Mouse (Mus musculus) limb, embryonic 13.5 days (tissue): Measurements from ENCODE around the gene Rac3. TPM values are rescaled to one million over a fixed set of nuclear protein-coding genes. Genes with fewer than 3 reads are reported as not detected.
"Not testable (repeated sequence)": the region's sequence is repeated elsewhere in the genome, so short reads cannot be mapped to it uniquely, and the experiment has no call there.

ENCODE experiments used
- ATAC-seq: fragments of 200-750 bp; cut with Nextera tagmentation; 2 replicates; pipeline ENCODE4 v1.8.0; 2017; ENCODE audit warnings: low read depth, moderate number of reproducible peaks, moderate TSS enrichment; ENCODE audit not compliant: low FRiP score
- H3K27ac ChIP-seq: fragments of 300-500 bp; sonication (generic); 2 replicates; pipeline ENCODE4 v1.5.1; 2015; ENCODE audit warnings: inconsistent platforms, mild to moderate bottlenecking, moderate library complexity
- H3K27me3 ChIP-seq: fragments of 300-500 bp; sonication (generic); 2 replicates; pipeline ENCODE4 v1.6.1; 2015; ENCODE audit warnings: mild to moderate bottlenecking, inconsistent platforms
- H3K36me3 ChIP-seq: fragments of 300-500 bp; sonication (generic); 2 replicates; pipeline ENCODE4 v1.6.1; 2015; ENCODE audit warnings: inconsistent platforms, mild to moderate bottlenecking, moderate library complexity
- H3K4me1 ChIP-seq: fragments of 300-500 bp; sonication (generic); 2 replicates; pipeline ENCODE4 v1.6.1; 2015; ENCODE audit warnings: inconsistent platforms
- H3K4me2 ChIP-seq: fragments of 300-500 bp; sonication (generic); replicated peaks from 2 replicates; pipeline ENCODE4 v1.6.1; 2015; ENCODE audit warnings: inconsistent platforms, mild to moderate bottlenecking, moderate library complexity
- H3K4me3 ChIP-seq: fragments of 300-500 bp; sonication (generic); 2 replicates; pipeline ENCODE4 v1.5.1; 2015; ENCODE audit warnings: moderate library complexity, mild to moderate bottlenecking, inconsistent platforms
- H3K9ac ChIP-seq: fragments of 300-500 bp; sonication (generic); 2 replicates; pipeline ENCODE4 v1.6.1; 2015; ENCODE audit warnings: mild to moderate bottlenecking, inconsistent platforms
- H3K9me3 ChIP-seq: fragments of 300-500 bp; sonication (generic); 2 replicates; pipeline ENCODE4 v1.6.1; 2016; ENCODE audit warnings: inconsistent platforms
- WGBS: fragments of 180-500 bp; shearing (Covaris S2); methylation state at CpG from one replicate; pipeline ENCODE4 v1.1.7; 2015; 5-methylcytosine and 5-hydroxymethylcytosine counted together
- polyA plus RNA-seq: library from polyadenylated mRNA; unstranded; fragments of >200 nt; fragmentation: Nextera tagmentation; extraction: Ambion mirVana; gene quantifications from 2 replicates; pipeline ENCODE4 v1.2.1, GENCODE M21; 2015

The Rac3 gene
- polyA plus RNA-seq, 1 experiment from 2014 or later: 70.5 TPM

DNA sequence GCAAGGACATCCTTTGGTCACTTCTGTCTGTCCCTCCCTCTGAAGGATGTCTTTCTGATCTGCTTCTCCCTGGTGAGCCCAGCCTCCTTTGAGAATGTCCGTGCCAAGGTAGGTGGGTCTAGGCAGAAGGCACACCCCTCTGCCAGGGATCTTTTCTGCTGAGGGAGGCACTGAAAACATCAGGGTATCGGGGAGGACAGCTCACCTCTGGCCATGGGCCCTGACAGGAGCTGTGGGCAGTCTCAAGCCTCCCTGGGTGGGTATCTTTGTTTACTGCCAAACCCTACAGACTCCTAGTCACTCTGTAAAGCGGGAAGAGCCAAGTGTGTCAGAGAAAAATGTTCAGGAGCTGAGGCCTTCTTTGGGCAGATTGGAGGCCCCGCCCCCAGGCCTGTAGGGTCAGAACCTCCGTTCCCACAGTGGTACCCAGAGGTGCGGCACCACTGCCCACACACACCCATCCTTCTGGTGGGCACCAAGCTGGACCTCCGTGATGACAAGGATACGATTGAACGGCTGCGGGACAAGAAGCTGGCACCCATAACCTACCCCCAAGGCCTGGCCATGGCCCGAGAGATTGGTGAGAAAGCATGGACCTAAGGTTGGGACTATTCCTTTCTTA lies 1.6 kb downstream of the Rac3 start:
- H3K4me1 ChIP-seq: peaks cover 28% of the 10 kb centered on the region
- H3K4me3 ChIP-seq: no peak overlapping the region
- H3K9me3 ChIP-seq: no peaks in the 10 kb centered on the region
- peaks cover 12% of the 10 kb centered on the region for H3K27me3 ChIP-seq
- peak overlapping the region; percentile 99 for H3K4me2 ChIP-seq
- peaks cover 29% of the 10 kb centered on the region for H3K36me3 ChIP-seq
- WGBS: 87% methylated on average over 11 of the region's 11 CpGs
- H3K9ac ChIP-seq: peak overlapping the region; percentile 76; the same call in 1 of the 2 replicates
- no peak overlapping the region for H3K27ac ChIP-seq
- ATAC-seq: no peak

DNA sequence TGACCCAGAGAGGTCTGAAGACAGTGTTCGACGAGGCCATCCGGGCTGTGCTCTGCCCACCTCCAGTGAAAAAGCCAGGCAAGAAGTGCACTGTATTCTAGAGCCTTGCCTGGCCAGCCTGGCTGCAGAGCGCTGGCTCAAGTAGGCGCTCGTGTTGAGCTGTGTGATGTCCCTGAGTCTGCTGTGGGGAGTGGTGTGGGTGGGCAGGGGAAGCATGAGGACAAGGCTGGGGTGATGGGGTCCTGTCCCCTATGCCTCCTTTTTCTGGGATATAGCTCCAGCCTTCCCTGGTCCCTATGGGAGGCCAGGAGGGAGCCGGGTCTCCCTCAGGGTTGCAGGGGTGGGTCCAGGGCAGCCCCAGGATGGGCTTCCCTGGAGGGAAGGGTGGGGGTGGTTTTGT lies 2.2 kb downstream of the Rac3 start:
- H3K27me3 ChIP-seq: peaks cover 12% of the 10 kb centered on the region
- WGBS: 83% methylated on average over 7 of the region's 7 CpGs
- H3K4me2 ChIP-seq: no peak overlapping the region
- no peak overlapping the region for H3K4me3 ChIP-seq
- H3K27ac ChIP-seq: no peak overlapping the region
- H3K9me3 ChIP-seq: no peaks in the 10 kb centered on the region
- peaks cover 28% of the 10 kb centered on the region for H3K4me1 ChIP-seq
- ATAC-seq: no peak
- H3K36me3 ChIP-seq: peaks cover 22% of the 10 kb centered on the region
- peak overlapping the region; percentile 43 for H3K9ac ChIP-seq

DNA sequence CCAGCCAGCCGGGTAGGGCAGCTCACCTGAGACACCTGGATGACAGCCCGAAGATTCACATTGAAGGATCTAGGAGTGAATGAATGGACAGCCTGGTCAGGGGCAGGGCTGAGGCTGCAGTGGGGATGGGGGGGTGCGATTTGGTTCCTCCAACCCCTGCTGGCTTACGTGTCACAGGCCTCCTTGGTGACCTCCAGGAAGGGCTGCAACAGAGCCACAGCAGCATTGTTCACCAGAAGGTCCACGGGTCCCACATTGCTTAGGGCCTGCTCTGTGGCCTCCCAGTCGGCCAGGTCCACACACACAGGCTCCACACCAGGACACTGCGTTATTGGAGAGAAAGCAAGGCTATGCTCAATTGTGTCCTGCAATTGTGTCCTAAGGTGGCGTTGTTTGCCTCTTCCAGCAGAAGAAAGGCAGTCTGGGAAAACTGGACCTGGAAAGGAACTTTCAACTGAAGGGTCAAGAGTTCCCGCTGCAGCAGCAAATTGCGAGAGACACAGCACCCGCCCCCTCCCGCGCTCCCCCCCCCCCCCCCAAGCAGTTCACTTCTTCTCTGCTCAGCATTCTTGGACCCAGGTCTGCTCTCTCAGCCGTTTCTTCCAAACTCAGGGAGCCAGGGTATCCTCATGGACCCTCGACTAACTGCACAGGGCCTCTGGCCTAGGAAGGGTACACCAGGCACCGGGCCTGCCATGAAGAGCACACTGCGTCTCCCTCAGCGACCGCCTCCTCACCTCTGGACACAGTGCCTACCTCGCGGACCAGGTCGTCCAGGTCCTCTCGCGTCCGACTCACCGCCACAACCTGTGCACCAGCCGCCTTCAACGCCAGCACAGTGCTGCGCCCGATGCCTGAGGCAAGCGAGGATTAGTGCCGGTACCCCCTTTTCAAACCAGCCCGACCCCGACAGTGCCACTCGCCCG lies 5.2 kb downstream of the Rac3 start:
- Histone ChIP-seq H3K4me2 (peak overlapping the region; percentile 89), H3K27me3 (peaks cover 12% of the 10 kb centered on the region), H3K27ac (no peak overlapping the region), H3K4me1 (peaks cover 27% of the 10 kb centered on the region), H3K9me3 (no peaks in the 10 kb centered on the region), H3K4me3 (peak overlapping the region; percentile 65), H3K36me3 (peaks cover 5% of the 10 kb centered on the region), H3K9ac (peak overlapping the region; percentile 74)
- WGBS: 19% methylated on average over 34 of the region's 36 CpGs
- peak; percentile 4; the same call in 1 of the 2 replicates for ATAC-seq

DNA sequence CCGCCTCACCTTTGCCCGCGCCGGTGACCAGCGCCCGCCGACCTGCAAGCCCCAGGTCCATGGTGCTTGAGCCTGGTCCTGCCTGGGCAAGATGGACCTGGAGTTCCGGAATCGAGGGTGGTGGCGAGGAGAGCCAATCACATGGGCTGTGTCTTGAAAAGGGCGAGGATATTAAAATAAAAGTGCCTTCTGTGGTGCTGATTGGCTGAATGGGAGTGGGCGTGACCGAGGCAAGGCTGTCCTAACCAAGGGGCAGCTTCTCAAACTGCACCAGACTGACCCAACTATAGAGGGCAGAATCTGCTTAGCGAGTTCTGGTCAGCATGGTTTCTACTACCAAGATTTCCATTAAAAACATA lies 5.9 kb downstream of the Rac3 start, which contains the start of gene Dcxr:
Gene Dcxr, minus strand, starts transcription at position 113 of the 359 bp plus-strand sequence.
- peaks cover 5% of the 10 kb centered on the region for H3K36me3 ChIP-seq
- peak within 1 kb of the TSS; percentile 65 for H3K4me3 ChIP-seq
- H3K27me3 ChIP-seq: peaks cover 12% of the 10 kb centered on the region
- under 1% methylated on average over 14 of the region's 14 CpGs for whole genome bisulfite sequencing
- H3K9me3 ChIP-seq: no peaks in the 10 kb centered on the region
- H3K9ac ChIP-seq: peak within 1 kb of the TSS; percentile 74
- peaks cover 22% of the 10 kb centered on the region for H3K4me1 ChIP-seq
- no peak within 1 kb of the TSS for H3K27ac ChIP-seq
- peak; percentile 87 for ATAC-seq
- H3K4me2 ChIP-seq: peak within 1 kb of the TSS; percentile 89

DNA sequence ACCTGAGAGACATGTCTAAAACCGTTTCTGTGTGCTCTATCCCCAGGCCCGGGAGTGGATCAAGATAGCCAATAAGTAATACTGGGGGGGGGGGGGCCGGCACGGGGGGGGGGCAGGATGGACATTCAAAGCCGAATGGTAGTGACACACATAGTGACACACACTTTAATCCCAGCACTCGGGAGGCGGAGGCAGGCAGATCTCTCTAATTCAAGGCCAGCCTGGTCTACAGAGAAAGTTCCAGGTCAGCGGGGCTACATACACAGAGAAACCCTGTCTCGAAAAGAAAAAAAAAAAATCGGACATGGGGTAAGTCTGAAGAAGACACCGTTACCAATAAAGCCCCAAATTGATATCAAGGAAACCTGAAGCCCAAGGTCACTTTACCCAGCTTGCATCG lies 6.3 kb downstream of the Rac3 start:
- H3K9me3 ChIP-seq: no peaks in the 10 kb centered on the region
- no peak overlapping the region; the same call in 1 of the 2 replicates for H3K4me3 ChIP-seq
- peak; percentile 1; the same call in 1 of the 2 replicates for ATAC-seq
- H3K4me1 ChIP-seq: peaks cover 22% of the 10 kb centered on the region
- H3K4me2 ChIP-seq: peak overlapping the region; percentile 89
- H3K27me3 ChIP-seq: peaks cover 8% of the 10 kb centered on the region
- no peak overlapping the region for H3K9ac ChIP-seq
- 60% methylated on average over 12 of the region's 12 CpGs for WGBS
- H3K27ac ChIP-seq: no peak overlapping the region
- peaks cover 5% of the 10 kb centered on the region for H3K36me3 ChIP-seq

DNA sequence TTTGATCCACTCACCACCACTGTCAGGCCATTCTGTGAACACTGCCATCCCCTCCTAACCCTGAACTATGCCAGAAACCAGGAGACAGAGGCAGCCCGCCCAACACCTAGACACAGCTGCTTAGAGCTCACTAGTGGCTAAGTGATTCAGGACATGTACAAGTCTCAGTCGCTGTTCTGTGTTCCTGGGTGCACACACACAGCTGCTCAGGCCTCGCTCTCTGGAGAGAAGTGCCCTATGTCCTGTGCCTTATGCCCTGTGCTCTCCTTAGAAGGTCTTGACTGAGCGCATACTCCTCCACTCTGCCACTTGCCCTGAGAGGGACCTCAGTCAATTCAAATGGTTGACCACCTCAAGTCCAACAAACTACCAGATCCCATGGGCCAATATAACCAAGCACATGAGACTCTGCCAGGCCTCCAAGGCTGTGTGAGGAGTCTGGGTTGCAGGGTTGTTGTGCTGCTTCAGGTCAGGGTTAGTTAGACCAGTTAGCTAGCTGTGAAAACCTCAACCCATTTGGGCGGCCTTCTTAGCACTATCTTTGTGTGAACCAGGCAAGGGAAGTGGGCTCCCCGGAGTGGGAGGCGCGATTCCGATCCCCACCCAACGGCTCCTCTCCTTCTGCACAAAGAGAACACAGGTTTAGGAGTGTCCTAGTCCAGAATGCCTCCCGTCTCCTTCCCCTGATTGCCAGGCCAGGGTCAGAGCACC lies 7.4 kb downstream of the Rac3 start:
- no peak overlapping the region; the same call in 1 of the 2 replicates for H3K9ac ChIP-seq
- ATAC-seq: no peak
- WGBS: 74% methylated on average over 11 of the region's 11 CpGs
- peaks cover 27% of the 10 kb centered on the region for H3K4me1 ChIP-seq
- H3K4me3 ChIP-seq: no peak overlapping the region
- H3K9me3 ChIP-seq: no peaks in the 10 kb centered on the region
- H3K4me2 ChIP-seq: peak overlapping the region; percentile 51; the same call in 1 of the 2 replicates
- peaks cover 5% of the 10 kb centered on the region; the same call in 1 of the 2 replicates for H3K27me3 ChIP-seq
- H3K27ac ChIP-seq: no peak overlapping the region
- H3K36me3 ChIP-seq: peaks cover 5% of the 10 kb centered on the region; the same call in 1 of the 2 replicates

DNA sequence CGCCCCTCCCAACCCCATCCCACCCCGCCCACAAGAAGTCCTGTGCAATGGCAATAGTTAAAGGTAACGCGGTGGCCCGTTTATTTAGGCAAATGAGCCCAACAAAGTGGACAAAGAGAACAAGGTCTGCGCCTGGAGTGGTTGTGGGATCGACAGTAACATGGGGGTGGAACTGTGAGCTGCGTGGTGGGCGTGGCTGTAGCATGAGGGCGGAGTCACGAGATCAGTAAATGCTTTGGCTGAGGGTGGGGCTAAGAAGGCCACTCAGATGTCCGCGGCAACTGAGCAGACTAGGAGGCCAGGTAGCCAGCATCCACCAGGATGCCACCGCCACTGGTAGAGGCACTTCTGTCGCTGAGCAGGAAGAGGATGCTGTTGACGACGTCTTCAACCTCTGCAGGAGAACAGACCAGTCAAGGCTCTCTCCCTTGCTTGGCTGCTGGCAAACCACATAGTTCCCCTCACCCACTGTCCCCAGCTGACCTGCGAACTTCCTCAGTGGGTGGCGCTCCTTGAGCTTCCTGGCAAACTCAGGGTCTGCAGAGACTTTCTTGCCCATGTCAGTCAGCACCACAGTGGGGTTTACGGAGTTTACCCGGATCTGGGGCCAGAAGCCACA lies 8.3 kb downstream of the Rac3 start:
- peak overlapping the region; percentile 13; the same call in 1 of the 2 replicates for H3K9ac ChIP-seq
- not testable (repeated sequence) for H3K27me3 ChIP-seq, H3K9me3 ChIP-seq, H3K36me3 ChIP-seq, H3K27ac ChIP-seq
- peak; percentile 48; the same call in 1 of the 2 replicates for ATAC-seq
- H3K4me3 ChIP-seq: peak overlapping the region; percentile 11
- H3K4me1 ChIP-seq: peaks cover 27% of the 10 kb centered on the region
- H3K4me2 ChIP-seq: peak overlapping the region; percentile 51
- 3% methylated on average over 17 of the region's 21 CpGs for WGBS

DNA sequence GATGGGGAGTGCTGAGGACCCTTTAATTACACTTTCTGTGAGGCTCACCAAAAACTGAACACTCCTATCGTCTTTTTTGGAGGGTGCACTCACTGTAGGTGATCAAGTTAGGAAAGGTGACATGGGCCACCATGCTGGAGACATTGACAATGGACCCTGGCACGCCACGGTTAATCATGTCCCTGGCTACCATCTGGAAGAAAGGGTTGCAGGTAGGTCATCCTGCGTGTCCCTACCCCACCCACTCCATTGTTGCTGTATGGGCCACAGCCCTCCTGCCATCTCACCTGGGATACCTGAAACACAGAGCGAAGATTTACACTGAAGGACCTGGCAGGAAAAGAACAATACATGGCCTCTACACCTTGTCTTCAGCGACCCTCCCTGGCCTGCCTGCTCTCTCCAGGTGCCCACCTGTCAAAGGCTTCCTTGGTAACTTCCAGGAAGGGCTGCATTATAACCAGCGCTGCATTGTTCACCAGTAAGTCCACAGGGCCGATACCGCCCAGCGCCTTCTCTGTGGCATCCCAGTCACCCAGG lies 9.1 kb downstream of the Rac3 start:
- Histone ChIP-seq H3K27ac (no peak overlapping the region), H3K36me3 (peaks cover 3% of the 10 kb centered on the region; the same call in 1 of the 2 replicates), H3K9me3 (no peaks in the 10 kb centered on the region), H3K27me3 (peaks cover 5% of the 10 kb centered on the region; the same call in 1 of the 2 replicates), H3K4me2 (no peak overlapping the region), H3K4me1 (peaks cover 27% of the 10 kb centered on the region), H3K9ac (no peak overlapping the region), H3K4me3 (no peak overlapping the region)
- 90% methylated on average over 10 of the region's 10 CpGs for WGBS
- no peak for ATAC-seq

DNA sequence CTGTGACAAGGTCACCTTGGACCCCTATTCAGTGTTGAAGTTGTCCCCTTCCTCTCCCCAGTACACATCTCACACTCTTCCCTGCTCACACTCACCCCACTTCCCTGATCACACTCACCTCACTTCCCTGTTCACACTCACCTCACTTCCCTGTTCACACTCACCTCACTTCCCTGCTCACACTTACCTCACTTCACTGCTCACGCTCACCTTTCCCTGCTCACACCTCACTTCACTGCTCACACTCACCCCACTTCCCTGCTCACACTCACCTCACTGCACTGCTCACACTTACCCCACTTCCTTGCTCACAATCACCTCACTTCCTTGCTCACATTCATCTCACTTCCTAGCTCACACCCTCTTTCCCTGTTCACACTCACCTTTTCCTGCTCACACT lies 10.1 kb downstream of the Rac3 start:
- Histone ChIP-seq H3K4me3 (no peak overlapping the region; the same call in 1 of the 2 replicates), H3K36me3 (no peaks in the 10 kb centered on the region), H3K4me1 (peaks cover 23% of the 10 kb centered on the region), H3K27ac (peak overlapping the region; percentile 81; the same call in 1 of the 2 replicates), H3K27me3 (no peaks in the 10 kb centered on the region), H3K9me3 (no peaks in the 10 kb centered on the region), H3K9ac (no peak overlapping the region), H3K4me2 (peak overlapping the region; percentile 15; the same call in 1 of the 2 replicates)
- no peak for ATAC-seq
- WGBS: 93% methylated on average over 1 of the region's 1 CpGs

DNA sequence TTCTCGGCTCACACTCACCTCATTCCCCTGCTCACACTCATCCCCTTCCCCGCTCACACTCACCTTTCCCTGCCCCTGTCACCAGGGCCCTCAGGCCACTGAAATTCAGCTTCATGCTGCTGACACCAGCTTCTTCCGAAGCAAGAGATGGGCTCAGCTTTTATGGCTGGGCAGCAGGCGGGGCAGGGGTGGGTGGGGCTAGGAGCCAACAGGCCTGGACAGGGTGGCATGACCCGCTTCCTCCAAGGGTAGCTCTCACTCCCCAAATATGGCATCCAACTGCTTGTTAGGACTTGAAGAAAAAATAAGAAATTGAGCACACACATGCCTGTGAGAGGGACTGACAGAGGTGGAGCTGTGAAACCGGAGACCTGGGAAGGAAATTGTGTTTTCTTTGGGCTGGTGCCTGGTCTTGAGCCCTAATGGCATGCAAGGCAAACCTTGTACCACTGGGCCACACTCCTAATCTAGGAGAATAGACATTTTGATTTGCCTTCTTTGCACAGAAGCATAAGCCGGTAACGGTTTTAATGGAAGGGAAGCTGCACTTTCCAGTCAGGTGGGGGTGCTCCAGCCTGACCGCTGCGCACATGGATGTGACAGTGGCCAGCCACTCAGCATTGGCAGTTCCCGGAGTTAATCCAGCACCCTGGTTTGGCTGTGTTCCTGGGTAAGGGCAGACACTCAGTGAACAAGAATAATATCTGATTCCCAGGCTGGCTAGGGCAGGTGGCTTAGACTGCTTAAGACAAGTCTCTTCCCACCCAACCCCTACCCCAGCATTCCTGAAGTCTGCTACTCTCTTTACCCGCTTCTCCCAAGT lies 10.8 kb downstream of the Rac3 start, which contains the start of gene Cbr2:
Gene Cbr2, minus strand, starts transcription at position 257 of the 823 bp plus-strand sequence.
- Histone ChIP-seq H3K4me2 (peak within 1 kb of the TSS; percentile 15; the same call in 1 of the 2 replicates), H3K27me3 (no peaks in the 10 kb centered on the region), H3K36me3 (no peaks in the 10 kb centered on the region), H3K9me3 (no peaks in the 10 kb centered on the region), H3K9ac (no peak within 1 kb of the TSS), H3K27ac (peak within 1 kb of the TSS; percentile 81; the same call in 1 of the 2 replicates), H3K4me1 (peaks cover 18% of the 10 kb centered on the region), H3K4me3 (no peak within 1 kb of the TSS; the same call in 1 of the 2 replicates)
- ATAC-seq: 0 out of 2 replicates have a peak, but pooled peaks have one; percentile 18
- 56% methylated on average over 12 of the region's 12 CpGs for WGBS
